Mouse (Mus musculus) limb, embryonic 13.5 days (tissue): Measurements from ENCODE around the gene Acox1. TPM values are rescaled to one million over a fixed set of nuclear protein-coding genes. Genes with fewer than 3 reads are reported as not detected.

Experiments
- ATAC-seq: fragments of 200-750 bp; cut with Nextera tagmentation; 2 replicates; pipeline ENCODE4 v1.8.0; 2017; ENCODE audit warnings: low read depth, moderate number of reproducible peaks, moderate TSS enrichment; ENCODE audit not compliant: low FRiP score
- H3K27ac ChIP-seq: fragments of 300-500 bp; sonication (generic); 2 replicates; pipeline ENCODE4 v1.5.1; 2015; ENCODE audit warnings: inconsistent platforms, mild to moderate bottlenecking, moderate library complexity
- H3K27me3 ChIP-seq: fragments of 300-500 bp; sonication (generic); 2 replicates; pipeline ENCODE4 v1.6.1; 2015; ENCODE audit warnings: mild to moderate bottlenecking, inconsistent platforms
- H3K36me3 ChIP-seq: fragments of 300-500 bp; sonication (generic); 2 replicates; pipeline ENCODE4 v1.6.1; 2015; ENCODE audit warnings: inconsistent platforms, mild to moderate bottlenecking, moderate library complexity
- H3K4me1 ChIP-seq: fragments of 300-500 bp; sonication (generic); 2 replicates; pipeline ENCODE4 v1.6.1; 2015; ENCODE audit warnings: inconsistent platforms
- H3K4me2 ChIP-seq: fragments of 300-500 bp; sonication (generic); replicated peaks from 2 replicates; pipeline ENCODE4 v1.6.1; 2015; ENCODE audit warnings: inconsistent platforms, mild to moderate bottlenecking, moderate library complexity
- H3K4me3 ChIP-seq: fragments of 300-500 bp; sonication (generic); 2 replicates; pipeline ENCODE4 v1.5.1; 2015; ENCODE audit warnings: moderate library complexity, mild to moderate bottlenecking, inconsistent platforms
- H3K9ac ChIP-seq: fragments of 300-500 bp; sonication (generic); 2 replicates; pipeline ENCODE4 v1.6.1; 2015; ENCODE audit warnings: mild to moderate bottlenecking, inconsistent platforms
- H3K9me3 ChIP-seq: fragments of 300-500 bp; sonication (generic); 2 replicates; pipeline ENCODE4 v1.6.1; 2016; ENCODE audit warnings: inconsistent platforms
- WGBS: fragments of 180-500 bp; shearing (Covaris S2); methylation state at CpG from one replicate; pipeline ENCODE4 v1.1.7; 2015; 5-methylcytosine and 5-hydroxymethylcytosine counted together
- polyA plus RNA-seq: library from polyadenylated mRNA; unstranded; fragments of >200 nt; fragmentation: Nextera tagmentation; extraction: Ambion mirVana; gene quantifications from 2 replicates; pipeline ENCODE4 v1.2.1, GENCODE M21; 2015

Acox1 gene
- polyA plus RNA-seq: 22.0 and 23.5 TPM in 2 replicates

DNA sequence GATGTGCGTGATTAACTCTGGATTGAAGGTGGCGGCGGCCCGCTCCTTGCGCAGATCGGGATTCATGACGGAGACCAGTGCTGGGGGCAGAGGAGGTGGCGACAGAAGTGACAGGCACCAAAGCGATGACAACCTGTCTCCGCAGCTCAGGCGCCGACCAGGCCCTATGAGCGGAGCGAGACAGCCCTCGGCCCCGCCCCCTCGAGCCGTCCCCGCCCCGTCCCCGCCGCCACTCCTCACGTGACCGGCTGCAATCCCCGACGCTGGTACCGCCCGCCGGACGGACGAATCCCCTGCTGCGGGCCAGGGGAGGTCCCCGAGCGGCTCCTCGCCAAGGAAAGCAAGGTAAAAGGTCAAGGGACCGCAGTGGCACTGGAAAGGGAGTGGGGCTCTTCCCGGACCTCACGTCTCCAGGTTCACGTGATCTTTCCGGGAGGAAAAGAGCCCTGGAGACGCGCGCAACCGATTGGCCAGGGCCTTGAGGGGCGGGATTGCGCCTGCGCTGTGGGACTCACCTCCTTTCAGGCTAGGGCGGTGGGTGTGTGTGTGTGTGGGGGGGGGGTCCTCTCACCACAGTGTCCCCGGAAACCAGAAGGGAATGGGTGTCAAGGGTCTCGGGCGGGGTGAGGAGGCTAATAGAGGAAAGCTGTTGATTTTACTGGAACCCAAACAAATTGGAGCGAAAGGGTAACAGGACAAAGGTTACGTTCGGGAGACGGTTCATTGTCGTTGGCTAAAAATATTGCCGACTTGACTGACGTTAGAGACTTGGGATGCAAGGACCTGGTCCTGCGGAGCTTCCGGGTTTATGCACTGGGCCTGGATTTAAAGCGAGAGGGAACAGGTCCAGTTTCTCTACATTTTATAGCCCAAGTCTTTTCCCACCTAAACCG, at the start of gene Acox1, which contains the start of gene Ten1:
Acox1 (minus strand) TSS at position 407 of the 893 bp plus-strand sequence.
Ten1 (plus strand) TSS at position 217 of the 893 bp plus-strand sequence.
- Histone ChIP-seq H3K27ac (peak within 1 kb of the TSS; percentile 80), H3K4me3 (peak within 1 kb of the TSS; percentile 56), H3K9ac (peak within 1 kb of the TSS; percentile 86), H3K9me3 (no peaks in the 10 kb centered on the region), H3K4me1 (peaks cover 25% of the 10 kb centered on the region), H3K36me3 (peaks cover 14% of the 10 kb centered on the region), H3K4me2 (peak within 1 kb of the TSS; percentile 82), H3K27me3 (no peaks in the 10 kb centered on the region)
- ATAC-seq: peak; percentile 98
- under 1% methylated on average over 62 of the region's 62 CpGs for WGBS

- no peak overlapping the region for H3K27ac ChIP-seq
- ATAC-seq: no peak
- 76% methylated on average over 14 of the region's 14 CpGs for WGBS
These were observed 48.8 kb upstream of the Acox1 start for GRCm38 (mm10) chr11:116247502-116248222.

DNA sequence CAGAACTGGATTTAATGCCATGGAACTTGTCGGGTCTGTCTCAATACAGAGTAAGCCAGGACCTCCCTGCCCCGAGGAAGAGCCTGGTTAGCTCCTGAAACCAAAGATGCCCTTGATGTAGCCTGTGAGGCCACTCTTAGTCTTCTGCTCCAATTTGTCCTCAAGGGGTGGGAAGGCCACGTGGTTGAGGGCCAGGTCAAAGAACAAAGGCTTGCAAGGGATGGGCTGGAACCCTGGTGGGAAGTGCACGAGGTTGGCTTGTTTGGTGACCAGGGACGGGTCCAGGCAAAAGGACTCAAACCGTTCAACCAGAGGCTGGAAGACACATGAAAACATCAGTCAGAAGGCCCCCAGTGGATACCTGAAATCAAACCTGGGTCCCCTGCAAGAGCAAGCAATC, 46.8 kb upstream of the Acox1 start:
- H3K9me3 ChIP-seq: no peaks in the 10 kb centered on the region
- H3K4me2 ChIP-seq: no peak overlapping the region
- H3K27me3 ChIP-seq: no peaks in the 10 kb centered on the region
- WGBS: 70% methylated on average over 6 of the region's 6 CpGs
- H3K27ac ChIP-seq: no peak overlapping the region
- H3K4me1 ChIP-seq: peaks cover 13% of the 10 kb centered on the region
- H3K9ac ChIP-seq: no peak overlapping the region
- H3K4me3 ChIP-seq: no peak overlapping the region
- no peak for ATAC-seq
- H3K36me3 ChIP-seq: peaks cover 79% of the 10 kb centered on the region

More at GRCm38 (mm10) chr11:116247502-116248222, 48.8 kb upstream of the Acox1 start:
- Histone ChIP-seq H3K9ac (no peak overlapping the region), H3K36me3 (peaks cover 99% of the 10 kb centered on the region), H3K9me3 (no peaks in the 10 kb centered on the region), H3K4me1 (no peaks in the 10 kb centered on the region), H3K27me3 (no peaks in the 10 kb centered on the region), H3K4me2 (no peak overlapping the region), H3K4me3 (no peak overlapping the region)

DNA sequence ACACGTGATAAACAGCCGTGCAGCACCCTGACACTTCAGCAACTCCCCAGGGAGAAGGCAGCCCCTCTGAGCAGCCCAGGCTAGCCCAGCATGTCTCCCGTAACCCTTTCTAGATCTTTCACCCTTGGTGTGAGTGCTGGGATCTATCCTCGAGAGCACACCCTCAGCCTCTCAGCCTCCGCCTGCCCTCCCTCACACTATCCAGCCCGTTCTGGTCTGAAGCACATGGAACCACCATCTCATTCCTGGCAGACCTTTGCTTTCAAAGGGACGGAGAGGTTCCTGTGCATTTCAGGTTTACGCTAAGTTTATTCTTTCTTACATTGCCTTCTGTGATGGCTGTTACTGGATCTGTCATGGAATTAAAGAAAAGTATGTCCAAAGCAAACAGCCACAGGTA, 45.7 kb upstream of the Acox1 start:
- Histone ChIP-seq H3K4me3 (no peak overlapping the region), H3K36me3 (peaks cover 69% of the 10 kb centered on the region), H3K27ac (no peak overlapping the region), H3K9ac (no peak overlapping the region), H3K4me1 (peaks cover 16% of the 10 kb centered on the region), H3K27me3 (no peaks in the 10 kb centered on the region), H3K9me3 (no peaks in the 10 kb centered on the region), H3K4me2 (no peak overlapping the region)
- ATAC-seq: no peak
- WGBS: 71% methylated on average over 8 of the region's 8 CpGs

DNA sequence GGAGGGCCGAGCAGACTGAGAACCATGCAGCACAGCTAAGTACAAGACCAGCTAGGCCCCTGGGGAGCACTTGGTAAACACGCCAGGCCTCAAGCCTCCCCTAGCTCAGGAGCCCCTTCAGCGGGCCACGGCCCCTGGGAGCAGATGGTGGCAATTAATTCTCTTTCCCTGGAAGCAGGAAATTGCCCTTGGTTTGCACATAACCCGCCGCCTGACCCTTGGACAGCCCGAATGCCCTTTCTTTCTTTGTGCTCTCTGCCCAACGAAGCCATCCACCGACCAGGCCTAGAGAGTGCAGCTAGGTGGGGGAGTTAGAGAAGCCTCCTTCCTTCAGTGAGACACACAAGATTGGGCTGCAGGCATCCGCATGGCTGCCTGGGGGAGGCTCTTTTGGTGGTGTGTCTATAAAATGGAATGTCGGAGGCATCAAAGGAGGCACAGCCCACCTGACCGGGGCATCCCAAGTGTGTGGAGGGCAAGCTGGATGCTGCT, 42.9 kb upstream of the Acox1 start:
- 9% methylated on average over 12 of the region's 12 CpGs for WGBS
- H3K27me3 ChIP-seq: peaks cover 20% of the 10 kb centered on the region
- peaks cover 26% of the 10 kb centered on the region for H3K4me1 ChIP-seq
- H3K4me2 ChIP-seq: no peak overlapping the region
- no peaks in the 10 kb centered on the region for H3K9me3 ChIP-seq
- peak overlapping the region; percentile 33; the same call in 1 of the 2 replicates for H3K27ac ChIP-seq
- no peak for ATAC-seq
- peak overlapping the region; percentile 57 for H3K9ac ChIP-seq
- H3K36me3 ChIP-seq: peaks cover 41% of the 10 kb centered on the region
- no peak overlapping the region for H3K4me3 ChIP-seq

- Histone ChIP-seq H3K4me3 (no peak overlapping the region), H3K27me3 (peaks cover 21% of the 10 kb centered on the region), H3K4me1 (peaks cover 26% of the 10 kb centered on the region), H3K36me3 (peaks cover 21% of the 10 kb centered on the region), H3K9me3 (no peaks in the 10 kb centered on the region), H3K27ac (no peak overlapping the region), H3K9ac (no peak overlapping the region), H3K4me2 (no peak overlapping the region)
- 11% methylated on average over 7 of the region's 7 CpGs for WGBS
- no peak for ATAC-seq
These were observed 41.0 kb upstream of the Acox1 start for GRCm38 (mm10) chr11:116239797-116240196.

DNA sequence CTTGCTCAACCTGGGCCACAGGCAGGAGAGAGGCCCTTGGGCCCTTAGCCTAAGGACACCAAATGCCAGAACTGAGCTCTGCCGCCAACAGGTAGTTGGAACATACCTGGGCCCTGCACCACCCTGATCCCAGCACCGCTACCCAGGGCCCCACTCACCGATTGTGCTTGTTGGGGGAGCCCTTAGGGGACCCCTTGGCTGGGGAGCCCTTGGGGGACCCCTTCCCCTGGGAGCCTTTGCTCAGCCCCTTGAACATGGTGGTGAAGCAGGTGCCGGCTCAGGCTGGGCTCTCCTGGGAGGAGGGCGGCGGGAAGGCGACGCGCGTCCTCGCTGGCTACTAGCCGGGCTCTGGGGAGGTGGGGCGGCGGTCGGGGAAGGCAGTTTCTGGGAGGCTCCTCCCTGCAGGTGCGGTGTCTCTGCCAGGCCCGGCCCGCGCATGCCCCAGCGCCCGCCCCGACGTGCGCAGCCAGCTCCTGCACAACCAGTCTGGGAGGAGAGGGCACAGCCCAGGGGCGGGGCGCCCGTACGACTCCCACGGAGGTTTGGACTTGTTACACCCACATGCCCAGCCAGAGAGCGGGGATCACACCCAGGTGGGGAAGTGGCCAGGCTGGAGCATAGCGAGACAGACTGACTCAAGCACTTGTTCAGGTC, 39.0 kb upstream of the Acox1 start, which contains the start of gene Evpl:
Evpl (minus strand) TSS at position 336 of the 654 bp plus-strand sequence.
- 14% methylated on average over 31 of the region's 31 CpGs for WGBS
- peak within 1 kb of the TSS; percentile 32; the same call in 1 of the 2 replicates for H3K9ac ChIP-seq
- H3K4me1 ChIP-seq: peaks cover 26% of the 10 kb centered on the region
- H3K27ac ChIP-seq: no peak within 1 kb of the TSS
- H3K36me3 ChIP-seq: peaks cover 1% of the 10 kb centered on the region; the same call in 1 of the 2 replicates
- peak; percentile 17; the same call in 1 of the 2 replicates for ATAC-seq
- no peaks in the 10 kb centered on the region for H3K9me3 ChIP-seq
- H3K27me3 ChIP-seq: peaks cover 28% of the 10 kb centered on the region
- H3K4me3 ChIP-seq: peak within 1 kb of the TSS; percentile 27
- peak within 1 kb of the TSS; percentile 50 for H3K4me2 ChIP-seq

GRCm38 (mm10) chr11:116234901-116235300, 36.1 kb upstream of the Acox1 start:
- no peaks in the 10 kb centered on the region for H3K36me3 ChIP-seq
- WGBS: 84% methylated on average over 8 of the region's 8 CpGs

GRCm38 (mm10) chr11:116232427-116232826, 33.6 kb upstream of the Acox1 start:
- H3K4me3 ChIP-seq: peak overlapping the region; percentile 23
- WGBS: 28% methylated on average over 17 of the region's 17 CpGs
- ATAC-seq: peak; percentile 35; the same call in 1 of the 2 replicates

More at GRCm38 (mm10) chr11:116234901-116235300, 36.1 kb upstream of the Acox1 start:
- Histone ChIP-seq H3K4me1 (peaks cover 17% of the 10 kb centered on the region), H3K27ac (no peak overlapping the region), H3K4me2 (no peak overlapping the region), H3K4me3 (no peak overlapping the region), H3K27me3 (peaks cover 30% of the 10 kb centered on the region), H3K9ac (no peak overlapping the region), H3K9me3 (no peaks in the 10 kb centered on the region)
- ATAC-seq: no peak

GRCm38 (mm10) chr11:116228699-116229098, 29.9 kb upstream of the Acox1 start:
- no peak for ATAC-seq
- Histone ChIP-seq H3K4me2 (no peak overlapping the region), H3K9me3 (no peaks in the 10 kb centered on the region), H3K27ac (no peak overlapping the region), H3K27me3 (peaks cover 24% of the 10 kb centered on the region), H3K4me1 (peaks cover 4% of the 10 kb centered on the region), H3K4me3 (no peak overlapping the region), H3K36me3 (peaks cover 4% of the 10 kb centered on the region), H3K9ac (no peak overlapping the region)
- WGBS: 66% methylated on average over 4 of the region's 4 CpGs

More at GRCm38 (mm10) chr11:116232427-116232826, 33.6 kb upstream of the Acox1 start:
- Histone ChIP-seq H3K4me1 (peaks cover 4% of the 10 kb centered on the region), H3K4me2 (peak overlapping the region; percentile 52), H3K9ac (peak overlapping the region; percentile 35; the same call in 1 of the 2 replicates), H3K27me3 (peaks cover 16% of the 10 kb centered on the region), H3K36me3 (no peaks in the 10 kb centered on the region; the same call in 1 of the 2 replicates), H3K9me3 (no peaks in the 10 kb centered on the region), H3K27ac (no peak overlapping the region)

DNA sequence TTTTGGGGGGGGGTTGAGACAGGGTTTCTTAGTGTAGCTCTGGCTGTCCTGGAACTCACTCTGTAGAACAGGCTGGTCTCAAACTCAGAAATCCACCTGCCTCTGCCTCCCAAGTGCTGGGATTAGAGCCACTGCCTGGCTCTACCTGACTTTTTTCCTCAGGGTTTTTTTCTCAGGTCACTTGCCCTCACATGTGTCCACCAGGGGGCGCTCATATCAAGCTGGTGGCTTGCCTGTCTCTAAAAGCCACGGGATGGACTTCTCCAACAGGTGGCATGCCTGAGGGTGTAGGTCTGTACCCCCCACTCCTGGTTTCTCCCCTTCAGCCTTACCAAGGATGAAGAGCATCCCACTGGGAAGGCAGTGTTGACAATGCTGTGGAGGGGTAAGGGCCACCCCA, 27.6 kb upstream of the Acox1 start:
- Histone ChIP-seq H3K4me1 (peaks cover 16% of the 10 kb centered on the region), H3K9ac (no peak overlapping the region), H3K27ac (no peak overlapping the region), H3K36me3 (peaks cover 4% of the 10 kb centered on the region), H3K27me3 (peaks cover 38% of the 10 kb centered on the region), H3K4me3 (no peak overlapping the region), H3K9me3 (peaks cover 4% of the 10 kb centered on the region), H3K4me2 (no peak overlapping the region)
- WGBS: 0% methylated on average over 2 of the region's 2 CpGs
- ATAC-seq: no peak
